Mouse (Mus musculus) brain, embryonic 14.5 days (tissue): Measurements from ENCODE around the gene Rbms2. TPM values are rescaled to one million over a fixed set of nuclear protein-coding genes. Genes with fewer than 3 reads are reported as not detected.

Experiments
- DNase-seq: peaks from one replicate; pipeline ENCODE4 v3.0.0-alpha.2; 2011; ENCODE audit warnings: low read depth
- CTCF ChIP-seq: fragments of 200-500 bp; IDR thresholded peaks from 2 replicates; pipeline ENCODE4 v1.5.1; 2012; ENCODE audit warnings: inconsistent platforms, mild to moderate bottlenecking, moderate library complexity, borderline replicate concordance; ENCODE audit not compliant: insufficient read depth, insufficient read length; ENCODE audit errors: extremely low read depth
- POLR2A ChIP-seq: fragments of 200-500 bp; IDR thresholded peaks from 2 replicates; pipeline ENCODE4 v1.6.1; 2012; ENCODE audit warnings: mild to moderate bottlenecking, inconsistent platforms, borderline replicate concordance; ENCODE audit not compliant: poor library complexity, insufficient read depth, insufficient read length, severe bottlenecking; ENCODE audit errors: extremely low read depth
- polyA plus RNA-seq: library from polyadenylated mRNA; depleted of rRNA; stranded (reverse); fragments of >200 nt; gene quantifications from 2 replicates; pipeline ENCODE4 v1.2.3, GENCODE M21; 2012

Rbms2 gene
- polyA plus RNA-seq, 1 experiment = 26.7 TPM

DNA sequence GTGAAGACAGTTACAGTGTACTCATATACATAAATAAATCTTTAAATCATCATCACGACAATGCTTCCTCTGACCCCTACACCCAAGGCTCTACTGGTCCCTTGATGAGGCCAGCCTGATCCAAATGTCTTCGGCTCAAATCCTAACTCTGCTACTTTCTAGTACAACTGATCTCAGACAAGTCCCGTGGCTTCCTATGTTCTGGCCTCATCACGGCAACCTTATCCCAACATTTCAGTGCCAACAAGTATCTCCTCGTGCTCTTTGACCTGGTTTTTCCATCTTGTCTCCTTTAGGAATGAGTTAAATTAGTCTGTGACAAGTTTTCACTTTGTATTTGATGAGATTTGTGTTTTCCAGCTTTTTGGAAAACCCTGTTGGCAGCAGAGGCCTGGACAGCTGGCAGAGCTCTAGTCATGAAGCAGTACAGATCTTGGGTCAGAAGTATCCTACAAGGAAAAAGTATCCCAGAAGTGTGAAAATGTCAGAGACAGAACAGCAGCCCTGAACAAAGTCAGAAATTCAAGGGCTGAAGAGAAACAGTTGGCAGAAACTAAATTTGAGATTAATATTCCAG lies 31.2 kb downstream of the Rbms2 start:
- no peak for DNase-seq
- TF ChIP-seq CTCF = no peak
- TF ChIP-seq POLR2A = no peak

DNA sequence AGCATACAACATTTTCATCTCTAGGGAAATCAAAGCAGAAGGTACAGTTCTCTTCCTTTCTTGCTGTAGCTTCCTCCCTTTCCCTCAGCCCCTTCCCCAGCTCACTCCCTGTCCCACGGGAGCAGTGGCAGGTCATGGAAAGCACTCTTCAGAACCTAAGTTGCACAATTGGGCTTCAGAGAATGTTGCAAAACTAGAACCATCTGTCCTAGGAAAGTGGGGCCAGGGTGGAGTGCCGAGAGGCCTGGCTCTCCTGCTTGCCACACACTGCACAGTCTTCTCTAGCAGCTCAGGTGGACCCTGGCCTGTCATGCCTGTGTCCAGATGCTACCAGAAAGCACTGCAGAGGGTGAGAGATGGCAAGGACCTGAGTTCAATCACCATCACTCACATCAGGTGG lies 35.1 kb downstream of the Rbms2 start:
- no peak for DNase-seq
- TF ChIP-seq POLR2A = no peak
- TF ChIP-seq CTCF = no peak

DNA sequence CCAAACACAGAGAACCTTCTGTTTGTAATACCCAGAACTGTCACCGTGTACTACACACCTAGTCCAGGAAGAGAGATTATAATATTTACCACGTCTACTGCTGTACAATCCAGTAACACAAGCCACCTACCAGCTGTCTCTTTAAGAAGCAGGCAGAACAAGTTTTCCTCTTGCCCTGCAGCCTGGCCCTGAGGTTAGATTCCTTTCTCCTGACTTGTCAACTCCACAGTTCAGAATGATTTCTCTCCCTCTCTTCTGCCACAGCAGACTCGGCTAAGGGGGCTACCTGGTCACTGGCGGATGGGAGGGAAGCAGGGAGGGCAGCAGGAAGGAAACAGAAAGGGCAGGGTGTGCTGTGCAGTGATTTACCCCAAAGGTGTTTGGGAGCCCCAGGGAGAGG lies 36.4 kb downstream of the Rbms2 start:
- DNase-seq = no peak
- no peak for TF ChIP-seq CTCF
- no peak for TF ChIP-seq POLR2A

DNA sequence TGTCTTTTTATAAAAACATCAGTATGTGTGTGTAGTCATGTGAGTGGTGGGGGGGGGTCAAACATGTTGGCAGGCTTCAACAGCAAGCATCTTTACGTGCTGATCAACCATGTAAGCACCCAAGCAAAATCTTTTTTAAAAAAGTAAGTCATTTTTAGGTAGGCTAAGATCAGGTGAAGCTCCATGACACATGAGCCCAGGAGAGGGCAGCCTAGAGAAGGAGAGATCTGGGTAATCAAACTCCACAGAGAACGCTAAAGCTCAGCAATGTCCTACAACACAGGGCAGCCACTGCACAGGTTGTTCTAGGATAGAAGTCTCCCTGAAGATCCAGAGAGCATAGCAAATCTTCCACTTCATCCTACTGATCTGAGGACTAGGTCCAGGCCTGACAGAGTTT lies 37.9 kb downstream of the Rbms2 start:
- DNase-seq = peak; percentile 12
- no peak for TF ChIP-seq POLR2A
- TF ChIP-seq CTCF = peak; percentile 22; the same call in 1 of the 2 replicates

DNA sequence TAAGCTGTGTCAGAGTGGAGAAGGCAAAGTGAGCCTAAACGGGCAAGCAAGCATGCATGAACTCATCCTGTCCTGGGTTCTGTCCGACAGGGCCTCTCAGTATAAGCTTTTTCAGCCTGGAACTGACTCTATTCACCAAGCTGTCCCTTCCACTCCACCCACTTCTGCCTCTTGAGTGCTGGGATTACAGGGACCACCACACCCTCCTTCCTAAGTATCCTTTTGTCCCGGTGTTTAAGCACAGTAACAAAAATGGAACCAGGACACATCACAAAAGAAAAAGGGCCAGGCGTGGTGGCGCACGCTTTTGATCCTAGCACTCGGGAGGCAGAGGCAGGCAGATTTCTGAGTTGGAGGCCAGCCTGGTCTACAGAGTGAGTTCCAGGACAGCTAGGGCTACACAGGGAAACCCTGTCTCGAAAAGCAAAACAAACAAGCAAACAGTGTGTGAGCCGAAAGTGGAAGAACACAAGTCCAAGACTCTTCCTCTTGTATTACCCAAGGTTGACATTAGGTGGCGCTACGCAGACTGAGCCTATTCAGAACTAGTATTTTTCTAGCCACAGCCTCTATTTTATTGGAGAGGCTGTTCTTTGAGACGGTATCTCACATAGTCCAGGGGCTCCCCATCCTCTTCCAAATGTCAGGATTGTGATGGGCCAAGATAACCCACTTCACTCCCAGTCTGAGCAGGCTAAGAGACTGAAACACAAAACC lies 39.7 kb downstream of the Rbms2 start:
- DNase-seq = peak; percentile 64
- peak; percentile 55; the same call in 1 of the 2 replicates for TF ChIP-seq CTCF
- TF ChIP-seq POLR2A = no peak

DNA sequence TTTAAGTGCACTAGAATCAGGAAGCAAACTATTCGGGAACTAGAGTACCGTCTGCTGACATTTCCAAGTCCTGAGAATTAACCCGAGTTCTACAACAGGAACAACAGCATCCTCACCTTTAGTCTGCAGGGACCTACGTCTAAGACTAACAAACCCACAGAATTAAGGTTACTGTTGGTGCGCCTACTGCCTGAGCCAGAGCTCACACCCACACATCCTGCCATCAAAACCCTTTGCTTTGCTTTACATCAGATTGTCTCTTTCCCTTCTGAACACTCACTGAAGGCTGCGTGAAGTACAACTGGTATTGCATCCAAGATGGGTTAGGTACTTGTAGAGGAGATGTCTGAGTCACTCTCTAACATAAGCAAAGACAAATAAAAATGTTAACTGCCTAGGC lies 44.7 kb downstream of the Rbms2 start:
- DNase-seq = no peak

DNA sequence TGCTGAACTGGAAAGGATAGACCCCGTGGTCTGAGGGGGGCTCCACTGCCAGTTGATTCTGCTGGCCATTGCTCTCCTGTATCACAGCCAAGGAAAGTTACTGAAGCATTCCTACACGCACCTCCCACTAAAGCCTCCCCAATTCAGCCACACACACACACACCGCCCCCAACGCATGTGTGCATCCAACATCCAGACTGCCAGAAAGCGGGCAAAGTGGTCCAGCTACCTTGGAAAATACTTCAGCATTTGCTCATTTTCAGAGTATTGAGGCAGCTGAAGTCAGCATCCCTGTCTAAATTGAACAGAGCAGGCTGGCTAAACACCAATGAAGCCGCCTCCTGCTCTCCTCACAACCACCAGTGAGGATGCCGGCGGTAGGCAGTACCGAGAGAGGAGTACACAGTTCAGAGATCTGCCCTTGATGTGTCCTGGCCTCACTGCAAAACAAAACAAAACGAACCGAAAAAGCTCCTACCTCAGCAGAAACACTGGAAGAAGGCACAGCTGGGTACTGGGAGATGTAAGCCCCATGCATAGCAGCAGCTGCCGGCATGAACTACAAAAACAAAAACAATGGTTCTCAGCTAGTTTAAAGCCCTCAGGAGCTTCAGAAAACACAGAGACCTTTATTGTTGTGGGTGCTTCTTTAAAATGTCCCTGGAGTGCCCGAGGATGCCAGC lies 46.3 kb downstream of the Rbms2 start:
- TF ChIP-seq POLR2A (no peak), CTCF (no peak)
- DNase-seq = peak; percentile 21

More for the DNA sequence above, 44.7 kb downstream of the Rbms2 start:
- no peak for TF ChIP-seq POLR2A
- TF ChIP-seq CTCF = no peak

DNA sequence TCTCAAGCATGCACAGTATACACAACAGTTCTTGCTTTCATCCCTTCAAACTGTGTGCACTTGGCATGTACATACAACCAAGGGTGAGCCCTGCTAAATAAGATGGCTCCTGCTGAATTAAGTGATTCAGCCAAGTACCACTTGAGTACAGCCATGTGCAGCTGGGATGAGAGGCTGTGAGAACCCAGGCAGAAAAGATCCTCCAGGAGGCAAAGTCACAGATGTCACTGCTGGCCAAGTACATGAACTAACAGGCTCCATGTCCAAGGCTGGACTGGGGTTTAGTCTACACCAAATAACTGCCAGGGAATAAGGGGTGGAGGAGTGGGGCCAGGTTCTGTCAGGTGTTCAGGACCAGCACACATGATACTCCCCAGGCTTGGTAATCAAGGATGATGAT lies 48.3 kb downstream of the Rbms2 start:
- TF ChIP-seq CTCF (no peak), POLR2A (no peak)
- DNase-seq = peak; percentile 4

DNA sequence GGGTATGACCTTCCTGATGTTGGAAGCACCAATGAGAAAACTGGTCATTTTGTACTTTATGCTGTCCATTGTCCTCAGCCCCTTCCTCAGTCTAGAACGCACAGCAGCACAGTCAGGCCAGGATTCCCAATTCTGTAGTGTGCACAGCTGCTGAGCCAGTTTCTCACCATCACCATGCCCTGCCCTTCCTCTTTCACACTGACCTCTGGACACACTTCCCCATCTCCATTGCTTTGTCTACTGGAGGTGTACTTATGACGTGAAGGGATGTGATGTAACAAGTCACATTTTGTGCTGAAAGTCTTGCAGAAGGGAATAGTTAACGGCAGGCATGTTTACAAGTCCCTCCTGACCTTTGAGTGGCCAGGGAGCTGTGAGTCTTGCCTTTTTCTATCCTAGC lies 48.8 kb downstream of the Rbms2 start:
- no peak for DNase-seq
- no peak for TF ChIP-seq POLR2A
- no peak for TF ChIP-seq CTCF

DNA sequence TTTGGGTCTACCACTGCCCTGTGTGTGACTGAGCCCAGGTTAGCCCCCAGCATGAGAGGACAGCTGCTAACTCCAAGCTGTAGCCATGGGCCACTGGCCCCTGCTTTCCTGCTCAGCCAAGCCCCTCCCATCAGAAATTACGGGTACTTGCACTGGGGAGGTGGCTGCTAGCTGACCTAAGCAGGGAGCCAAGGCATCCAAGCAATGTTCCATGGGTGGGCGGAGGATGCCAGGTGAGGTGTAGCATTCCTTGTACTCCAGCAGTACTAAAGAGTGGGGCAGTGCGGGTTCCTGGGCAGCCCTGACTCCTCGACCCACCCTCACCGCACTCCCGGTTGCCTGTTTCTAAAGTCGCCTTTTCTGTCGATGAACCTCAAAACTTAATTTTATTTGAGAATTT lies 52.0 kb downstream of the Rbms2 start:
- TF ChIP-seq CTCF (no peak), POLR2A (no peak)
- no peak for DNase-seq

DNA sequence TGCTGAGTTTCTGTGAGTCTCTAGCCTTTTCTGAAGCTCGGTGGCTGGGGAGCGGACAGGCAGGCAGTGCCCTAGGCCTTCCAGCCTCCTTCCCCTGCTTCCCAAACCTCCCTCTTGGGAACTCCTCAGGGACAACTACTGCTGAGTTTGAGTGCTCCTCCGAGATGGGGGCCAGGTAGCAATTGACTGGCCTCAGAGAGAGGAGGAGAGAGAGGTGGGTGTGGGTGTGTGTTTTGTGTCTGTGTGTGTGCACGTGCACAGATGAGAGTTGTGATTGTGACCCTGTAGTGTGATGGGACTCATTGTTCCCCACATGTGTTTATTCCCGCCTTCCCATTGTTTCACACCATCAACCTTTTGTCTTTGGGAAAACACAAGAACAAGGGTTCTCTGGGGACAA lies 52.6 kb downstream of the Rbms2 start:
- TF ChIP-seq CTCF (no peak), POLR2A (no peak)
- DNase-seq = no peak

DNA sequence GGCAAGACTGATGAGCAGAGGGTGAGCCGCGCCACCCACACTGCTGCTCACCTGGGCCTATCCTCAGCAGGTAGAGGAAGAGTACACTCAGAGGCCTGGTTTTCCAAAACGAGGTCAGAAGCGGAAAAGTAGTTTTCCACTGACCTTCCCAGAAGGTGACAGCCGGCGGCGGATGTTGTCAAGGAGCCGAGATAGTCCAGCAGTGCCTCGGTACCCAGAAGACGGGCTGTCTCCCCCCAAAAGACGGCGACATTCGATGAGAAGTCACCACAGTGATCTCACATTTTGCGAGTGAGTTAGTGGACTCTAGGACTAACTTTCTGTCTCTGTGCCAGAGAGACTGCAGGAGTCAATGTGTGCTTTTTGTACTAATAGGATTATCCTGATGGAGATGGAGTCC lies 54.1 kb downstream of the Rbms2 start:
- no peak for TF ChIP-seq POLR2A
- no peak for TF ChIP-seq CTCF
- DNase-seq = no peak

DNA sequence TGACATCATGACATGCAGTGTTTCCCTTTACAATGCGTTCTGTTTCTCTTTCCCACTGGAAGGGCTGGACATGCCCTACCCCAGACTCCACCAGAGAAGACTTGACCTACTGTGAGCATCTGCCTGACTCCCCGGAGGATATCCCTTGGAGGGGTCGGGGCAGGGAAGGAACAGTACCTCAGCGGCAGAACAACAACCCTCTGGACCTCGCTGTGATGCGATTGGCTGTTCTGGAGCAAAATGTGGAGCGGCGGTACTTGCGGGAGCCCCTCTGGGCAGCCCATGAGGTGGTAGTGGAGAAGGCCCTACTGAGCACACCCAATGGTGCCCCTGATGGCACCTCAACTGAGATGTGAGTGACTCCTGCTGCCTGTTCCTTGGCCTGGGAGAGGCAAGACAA lies 55.3 kb downstream of the Rbms2 start:
- no peak for TF ChIP-seq POLR2A
- DNase-seq = no peak

DNA sequence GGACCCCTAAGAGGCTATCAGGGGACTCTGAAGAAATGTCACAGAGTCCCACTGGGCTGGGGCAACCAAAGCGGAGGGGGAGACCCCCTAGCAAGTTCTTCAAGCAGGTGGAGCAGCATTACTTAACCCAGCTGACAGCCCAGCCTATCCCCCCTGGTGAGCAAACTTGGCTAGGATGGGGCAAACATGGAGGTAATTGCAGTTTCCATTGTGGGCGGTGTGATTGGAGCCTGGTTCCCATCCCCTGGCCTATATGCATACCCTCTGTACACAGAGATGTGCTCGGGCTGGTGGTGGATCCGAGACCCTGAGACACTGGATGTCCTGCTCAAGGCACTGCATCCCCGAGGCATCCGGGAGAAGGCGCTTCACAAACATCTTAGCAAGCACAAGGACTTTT lies 56.3 kb downstream of the Rbms2 start:
- no peak for DNase-seq
- no peak for TF ChIP-seq POLR2A
- no peak for TF ChIP-seq CTCF
